Mouse (Mus musculus): Measurements from ENCODE around the gene Fbln2.
"Not testable (repeated sequence)": the region's sequence is repeated elsewhere in the genome, so short reads cannot be mapped to it uniquely, and the experiment has no call there.

The Fbln2 gene

GRCm38 (mm10) chr6:91212155-91212554 lies at the start of gene Fbln2:
Gene Fbln2, plus strand, starts transcription at chr6:91212455.
- not testable (repeated sequence) for DNase-seq (ENCODE audit: low read depth)

GRCm38 (mm10) chr6:91163195-91163911 lies 48.9 kb upstream of the Fbln2 start:
- DNase-seq (ENCODE audit: low read depth), result peak; percentile 31

- DNase-seq (ENCODE audit: low read depth), result no peak
Measured at GRCm38 (mm10) chr6:91164584-91164983, 47.7 kb upstream of the Fbln2 start.

- peak; percentile 50 for DNase-seq (ENCODE audit: low read depth)
Measured at GRCm38 (mm10) chr6:91165210-91165609, 47.0 kb upstream of the Fbln2 start.

- no peak for DNase-seq (ENCODE audit: low read depth)
Measured at GRCm38 (mm10) chr6:91167828-91168227, 44.4 kb upstream of the Fbln2 start.

GRCm38 (mm10) chr6:91169129-91169528 lies 43.1 kb upstream of the Fbln2 start:
- DNase-seq (ENCODE audit: low read depth), result no peak

GRCm38 (mm10) chr6:91171396-91171895 lies 40.8 kb upstream of the Fbln2 start:
- DNase-seq (ENCODE audit: low read depth), result no peak

- no peak for DNase-seq (ENCODE audit: low read depth)
Measured at GRCm38 (mm10) chr6:91172381-91172780, 39.9 kb upstream of the Fbln2 start.

- no peak for DNase-seq (ENCODE audit: low read depth)
Measured at GRCm38 (mm10) chr6:91173221-91173880, 38.9 kb upstream of the Fbln2 start.

- DNase-seq (ENCODE audit: low read depth), result no peak
Measured at GRCm38 (mm10) chr6:91174211-91174610, 38.0 kb upstream of the Fbln2 start.

- DNase-seq (ENCODE audit: low read depth), result no peak
Measured at GRCm38 (mm10) chr6:91180767-91181171, 31.5 kb upstream of the Fbln2 start.

- DNase-seq (ENCODE audit: low read depth), result no peak
Measured at GRCm38 (mm10) chr6:91181320-91181719, 30.9 kb upstream of the Fbln2 start.

- no peak for DNase-seq (ENCODE audit: low read depth)
Measured at GRCm38 (mm10) chr6:91182075-91182490, 30.2 kb upstream of the Fbln2 start.

GRCm38 (mm10) chr6:91183041-91183440 lies 29.2 kb upstream of the Fbln2 start:
- DNase-seq (ENCODE audit: low read depth), result no peak

- no peak for DNase-seq (ENCODE audit: low read depth)
Measured at GRCm38 (mm10) chr6:91183980-91184379, 28.3 kb upstream of the Fbln2 start.

- no peak for DNase-seq (ENCODE audit: low read depth)
Measured at GRCm38 (mm10) chr6:91184776-91185175, 27.5 kb upstream of the Fbln2 start.

GRCm38 (mm10) chr6:91185502-91185901 lies 26.8 kb upstream of the Fbln2 start:
- no peak for DNase-seq (ENCODE audit: low read depth)

GRCm38 (mm10) chr6:91186161-91186931 lies 25.9 kb upstream of the Fbln2 start:
- peak; percentile 22 for DNase-seq (ENCODE audit: low read depth)

- no peak for DNase-seq (ENCODE audit: low read depth)
Measured at GRCm38 (mm10) chr6:91186934-91187333, 25.3 kb upstream of the Fbln2 start.

GRCm38 (mm10) chr6:91187871-91188270 lies 24.4 kb upstream of the Fbln2 start:
- DNase-seq (ENCODE audit: low read depth), result no peak

GRCm38 (mm10) chr6:91189971-91190370 lies 22.3 kb upstream of the Fbln2 start:
- DNase-seq (ENCODE audit: low read depth), result no peak

GRCm38 (mm10) chr6:91191465-91191864 lies 20.8 kb upstream of the Fbln2 start:
- DNase-seq (ENCODE audit: low read depth), result no peak

GRCm38 (mm10) chr6:91192421-91192820 lies 19.8 kb upstream of the Fbln2 start:
- DNase-seq (ENCODE audit: low read depth), result no peak

Measured in c-Kit-positive CD71-negative TER-119-negative erythroid progenitor cells, embryonic 14.5 days (primary cell).